Mouse (Mus musculus) gastrocnemius, adult 8-10 months (tissue): Measurements from ENCODE around the gene Tdp2. TPM values are rescaled to one million over a fixed set of nuclear protein-coding genes. Genes with fewer than 3 reads are reported as not detected.
"Not testable (repeated sequence)": the region's sequence is repeated elsewhere in the genome, so short reads cannot be mapped to it uniquely, and the experiment has no call there.

ENCODE experiments used
- DNase-seq, 2 experiments: peaks; one replicate each; pipeline ENCODE4 v3.0.0; 2022; ENCODE audit warnings: low spot score in 2 of 2
- total RNA-seq, 4 experiments: library from RNA; stranded (reverse); gene quantifications; 2 replicates each; pipeline ENCODE4 v1.2.4; 2022

Tdp2 gene
- total RNA-seq, 4 experiments from 2014 or later, result 7.2 to 9.8 (median 8.1) TPM

DNA sequence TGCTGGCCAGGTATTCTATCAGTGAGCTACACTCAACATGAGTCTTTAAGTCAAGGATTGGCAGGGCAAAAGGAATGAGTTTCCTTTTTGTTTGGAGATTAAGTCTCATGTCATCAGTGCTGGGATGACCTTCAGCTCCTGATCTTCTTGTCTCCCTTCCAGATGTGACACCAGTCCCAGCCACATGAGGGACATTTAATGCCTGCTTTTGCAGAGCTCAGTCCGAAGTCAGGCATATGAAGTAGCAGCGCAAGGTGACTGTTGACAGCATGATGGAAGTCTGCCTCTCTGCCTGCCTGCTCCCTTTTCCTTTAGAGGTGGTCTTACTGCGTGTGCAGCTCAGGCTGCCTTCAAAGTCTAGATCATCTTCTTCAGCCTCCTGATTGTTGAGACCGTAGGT is 6.8 kb upstream of the Tdp2 start:
- DNase-seq, result no peak

DNA sequence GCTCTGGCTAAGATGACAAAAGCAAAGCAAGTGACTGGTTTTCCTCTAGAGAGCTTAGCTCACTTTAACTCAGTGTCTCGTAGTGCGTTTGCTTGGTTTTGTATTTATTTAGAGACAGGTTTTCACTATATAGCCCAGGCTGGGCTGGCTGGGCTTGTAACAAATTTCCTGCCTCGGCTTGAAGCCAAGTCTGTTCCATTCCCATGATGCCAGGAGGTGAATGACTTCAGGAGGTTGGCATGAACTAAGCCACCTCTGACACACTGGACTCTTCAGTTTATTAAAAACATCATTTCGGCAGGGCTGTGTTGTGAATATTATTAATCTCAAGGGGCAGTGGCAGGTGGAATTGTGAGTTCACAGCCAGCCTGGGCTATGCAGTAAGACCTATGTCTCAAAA is 5.9 kb upstream of the Tdp2 start:
- DNase-seq, result no peak

DNA sequence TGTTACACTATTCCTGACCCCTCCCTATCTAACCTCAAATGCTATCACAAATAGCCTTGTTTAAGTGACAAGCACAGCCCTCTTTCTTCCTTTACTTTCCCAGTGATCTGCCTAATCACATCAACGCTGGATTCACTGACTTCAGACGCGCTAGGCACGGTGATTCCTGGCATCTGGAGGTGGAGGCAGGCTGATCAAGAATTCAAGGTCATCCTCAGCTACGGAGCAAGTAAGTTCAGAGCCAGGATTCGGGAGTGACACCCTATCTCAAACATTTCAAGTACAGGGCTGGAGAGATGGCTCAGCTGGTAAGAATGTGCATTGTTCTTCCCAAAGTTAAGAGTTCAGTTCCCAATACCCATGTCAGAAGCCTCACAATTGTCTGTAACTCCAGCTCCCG is 5.4 kb upstream of the Tdp2 start:
- no peak for DNase-seq

DNA sequence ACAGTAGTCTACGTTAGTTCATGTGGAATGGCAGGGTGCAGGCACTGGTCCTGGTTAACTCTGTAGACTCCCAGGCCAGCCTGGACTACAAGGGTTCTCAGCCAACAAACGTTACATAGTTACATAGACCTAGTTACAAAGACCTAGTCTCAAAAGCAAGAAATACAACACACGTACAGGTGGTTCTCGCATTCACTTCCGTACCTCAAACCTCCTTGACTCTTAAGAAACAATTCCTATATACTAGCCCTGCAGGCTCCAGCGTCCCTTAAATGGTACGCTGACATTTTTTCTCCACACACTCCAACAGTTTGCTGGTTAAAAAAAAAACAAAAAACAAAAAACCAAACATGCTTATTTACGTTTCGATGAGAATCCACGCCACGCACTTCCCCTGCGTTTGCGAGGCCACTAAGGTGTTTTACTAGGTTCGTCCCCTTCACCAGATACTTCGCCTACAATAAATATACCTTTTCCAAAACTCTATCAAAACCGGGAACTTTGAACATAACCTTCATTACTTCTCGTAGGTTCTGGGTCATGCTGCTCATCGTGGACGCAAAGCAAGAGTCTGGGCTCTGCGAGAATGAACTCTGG is 625 bp upstream of the Tdp2 start:
- DNase-seq, result no peak

DNA sequence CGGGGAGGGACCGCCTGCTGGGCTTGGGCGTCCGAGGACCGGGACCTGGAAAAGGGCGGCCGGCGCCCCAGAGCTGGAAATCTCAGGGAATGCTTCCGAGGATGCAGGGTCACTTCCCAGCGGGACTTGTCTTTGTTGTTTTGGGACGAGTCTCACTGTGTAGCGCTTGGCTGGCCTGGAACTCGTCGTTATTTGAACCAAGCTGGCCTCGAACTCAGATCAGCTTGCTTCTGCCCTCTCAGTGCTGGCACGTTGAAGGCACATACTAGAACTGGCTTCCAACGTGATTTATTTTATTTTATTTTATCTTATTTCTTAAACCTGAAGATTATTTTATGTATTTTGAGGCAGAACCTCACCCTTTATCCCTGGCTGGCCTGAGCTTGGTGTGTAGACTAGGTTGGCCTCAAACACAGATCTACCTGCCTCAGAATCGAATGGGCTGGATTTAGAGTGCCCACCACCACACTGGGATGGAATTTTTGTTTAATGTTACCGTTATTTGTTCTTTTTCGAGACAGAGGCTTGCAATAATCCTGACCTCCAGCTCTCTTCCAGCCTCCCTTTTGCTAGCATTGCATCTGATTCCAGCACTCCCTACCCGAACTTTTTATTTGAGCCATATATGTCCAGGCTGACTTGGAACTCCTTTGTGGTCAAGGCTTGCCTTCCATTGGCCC is 792 bp downstream of the Tdp2 start:
- no peak for DNase-seq

DNA sequence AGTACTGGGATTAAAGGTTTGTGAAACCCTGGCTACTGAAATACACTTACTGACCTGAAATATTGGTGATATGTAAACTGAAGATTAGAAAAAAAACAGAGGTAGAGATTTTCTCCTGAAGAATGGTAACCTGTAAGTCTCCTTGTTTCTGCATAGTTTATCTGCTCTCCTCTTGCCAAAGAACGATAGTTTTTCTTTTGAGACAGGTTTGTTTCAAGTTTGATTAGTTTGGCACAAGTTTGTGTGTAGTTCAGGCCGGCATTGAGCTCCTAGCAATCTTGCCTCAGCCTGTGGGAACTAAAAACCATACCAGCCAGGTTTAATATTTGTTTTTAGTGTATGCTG is 1.3 kb downstream of the Tdp2 start:
- DNase-seq, result no peak

DNA sequence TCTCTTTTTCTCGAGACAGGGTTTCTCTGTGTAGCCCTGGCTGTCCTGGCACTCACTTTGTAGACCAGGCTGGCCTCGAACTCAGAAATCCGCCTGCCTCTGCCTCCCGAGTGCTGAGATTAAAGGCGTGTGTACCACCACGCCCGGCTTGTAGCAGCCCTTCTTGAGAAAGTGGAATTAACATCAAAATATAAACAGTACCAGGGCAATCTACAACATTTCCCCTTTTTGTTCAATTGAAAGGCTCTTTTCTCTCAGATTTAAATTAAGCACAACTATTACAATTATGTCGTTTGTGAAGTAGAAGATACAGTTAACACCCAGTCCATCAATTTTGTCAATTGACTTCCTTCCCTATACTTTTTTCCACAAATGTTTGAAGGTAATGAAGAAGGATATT is 6.3 kb downstream of the Tdp2 start:
- not testable (repeated sequence) for DNase-seq

DNA sequence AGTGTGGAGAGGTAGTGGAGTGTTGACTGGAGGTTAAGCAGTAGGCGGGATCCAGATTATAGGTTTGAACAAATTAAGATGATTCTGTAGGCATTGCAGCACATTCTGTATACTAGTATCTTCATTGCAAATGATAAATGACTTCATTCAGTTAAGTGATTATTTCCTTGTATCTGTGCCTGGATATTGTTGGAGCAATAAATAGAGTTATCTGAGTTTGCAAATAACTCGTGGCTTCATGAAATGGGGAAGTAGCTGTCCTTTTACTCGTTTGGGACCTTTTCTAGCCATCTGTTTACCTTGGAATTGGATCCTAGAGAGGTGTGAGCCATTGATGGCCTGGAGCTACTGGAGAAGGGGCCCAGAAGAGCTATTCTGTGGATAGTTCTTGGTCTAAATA is 8.4 kb downstream of the Tdp2 start:
- DNase-seq, result no peak

DNA sequence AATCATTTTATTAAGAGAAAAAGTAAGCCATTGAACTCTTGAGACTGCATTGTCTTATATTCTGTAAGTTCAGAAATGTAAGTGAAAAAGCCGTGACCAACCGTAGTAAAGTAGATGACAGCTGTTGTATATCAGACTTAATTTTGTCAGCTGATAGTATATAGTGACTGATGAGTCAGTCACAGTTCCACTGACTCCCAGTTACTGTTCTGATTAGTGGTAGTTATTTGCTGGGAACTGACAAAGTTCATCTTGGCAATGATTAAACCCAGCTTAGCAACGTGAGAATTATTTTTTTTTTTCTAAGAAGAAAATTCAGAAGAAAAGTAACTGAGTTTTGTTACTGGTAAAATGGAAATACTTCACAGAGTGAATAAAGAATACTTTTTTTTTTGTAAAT is 10.2 kb downstream of the Tdp2 start:
- DNase-seq, result no peak

DNA sequence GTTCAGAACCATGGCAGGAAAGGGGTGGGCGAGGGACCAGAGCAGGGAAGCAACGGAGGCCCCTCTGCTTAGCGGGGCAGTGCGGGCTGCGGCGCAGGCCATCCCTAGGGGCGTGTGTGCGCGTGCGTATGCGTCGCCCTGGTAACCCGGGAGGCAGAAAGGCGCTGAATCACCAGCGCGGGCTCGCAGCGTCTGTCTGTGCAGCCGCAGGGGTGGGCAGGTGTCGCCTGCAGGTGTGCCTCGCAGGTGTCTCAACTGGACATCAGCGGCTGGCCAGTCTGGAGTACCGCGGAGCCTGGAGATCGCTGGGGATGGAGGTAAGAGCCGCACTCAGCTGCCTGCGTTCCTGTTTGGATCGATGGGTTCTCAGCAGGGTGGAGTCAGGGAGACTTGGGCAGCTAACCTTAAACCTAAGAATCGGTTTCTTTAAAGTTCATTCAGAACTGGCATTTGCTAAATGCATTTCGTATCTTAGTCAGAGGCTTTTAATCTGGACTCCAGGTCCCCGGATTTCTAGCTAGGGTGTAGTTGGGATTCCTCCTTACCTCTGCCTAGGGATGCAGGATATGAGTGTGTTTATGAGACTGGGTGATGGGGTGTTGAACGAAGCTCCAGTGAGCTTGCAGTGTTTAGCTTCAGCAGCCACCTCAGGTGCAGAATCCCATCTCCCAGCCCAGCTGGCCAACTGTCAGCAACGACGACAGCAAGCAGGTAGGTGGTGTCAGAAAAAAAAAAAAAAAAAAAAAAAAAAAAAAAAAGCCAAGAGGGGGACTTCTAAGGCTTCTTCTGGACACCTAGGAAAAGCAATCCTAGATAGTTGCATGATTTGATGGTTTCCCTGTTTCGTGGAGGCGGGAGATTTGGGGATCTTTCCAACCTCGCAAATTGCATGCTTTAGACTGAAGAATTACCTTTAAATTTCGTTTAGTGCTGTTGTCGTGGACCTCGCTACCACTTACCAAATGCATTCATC is 13.8 kb downstream of the Tdp2 start, which contains the start of gene D130043K22Rik:
D130043K22Rik (plus strand) TSS at position 153 of the 973 bp plus-strand sequence.
- no peak for DNase-seq

DNA sequence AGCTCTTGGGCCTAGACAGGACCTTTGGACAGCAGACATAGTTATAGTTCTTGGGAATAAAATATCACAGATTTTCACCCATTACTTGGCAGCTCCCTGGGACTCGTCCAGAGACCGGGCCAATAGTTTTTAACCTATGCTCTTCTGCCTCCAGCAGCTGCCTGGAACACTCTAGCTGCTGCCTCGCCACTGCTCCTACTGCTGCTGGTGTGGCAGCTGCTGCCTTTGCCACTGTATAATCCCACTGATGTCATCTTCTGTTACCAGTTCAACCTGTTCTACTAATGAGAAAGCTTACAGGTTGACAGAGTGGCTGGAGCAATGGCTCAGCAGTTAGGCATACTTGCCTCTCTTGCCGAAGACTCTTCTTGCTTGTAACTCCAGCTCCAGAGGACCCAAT is 17.8 kb downstream of the Tdp2 start:
- no peak for DNase-seq

DNA sequence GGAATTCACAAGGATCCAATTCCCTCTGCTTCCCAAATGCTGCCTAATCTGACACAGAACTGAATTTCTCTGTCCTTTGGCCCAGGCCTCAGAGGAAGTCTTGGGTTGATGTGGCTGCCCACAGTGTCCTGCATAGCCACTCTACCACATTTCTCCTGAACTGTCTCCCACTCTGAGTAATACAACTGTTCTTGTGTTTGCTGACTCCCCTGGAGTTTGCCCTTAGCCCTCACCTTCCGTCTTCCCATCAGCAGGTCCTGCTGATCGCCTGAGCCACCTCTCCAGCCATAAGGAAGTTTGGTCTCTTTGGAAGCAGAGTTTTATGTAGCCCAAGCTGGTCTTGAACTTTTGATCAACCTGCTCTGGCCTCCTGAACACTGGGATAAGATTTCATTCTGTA is 20.5 kb downstream of the Tdp2 start:
- DNase-seq, result no peak

DNA sequence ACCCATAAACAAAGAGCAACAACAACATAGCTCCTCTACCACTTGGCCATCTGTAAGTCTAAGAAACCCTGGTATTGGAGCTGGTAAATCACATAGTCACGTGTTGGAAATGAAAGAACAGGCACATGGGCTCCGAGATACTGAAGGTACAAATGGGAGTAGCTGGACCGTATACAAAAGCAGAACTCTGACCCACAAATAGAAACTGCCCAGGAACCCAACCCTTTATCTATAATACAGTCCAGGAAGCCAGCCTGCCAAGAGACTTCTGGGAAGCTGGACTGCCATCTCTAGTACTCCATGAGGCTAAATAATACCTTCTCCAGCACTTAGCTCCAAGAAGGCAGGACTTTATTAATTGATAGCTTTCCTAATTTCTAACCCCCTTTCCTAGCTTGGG is 21.1 kb downstream of the Tdp2 start:
- DNase-seq, result no peak

DNA sequence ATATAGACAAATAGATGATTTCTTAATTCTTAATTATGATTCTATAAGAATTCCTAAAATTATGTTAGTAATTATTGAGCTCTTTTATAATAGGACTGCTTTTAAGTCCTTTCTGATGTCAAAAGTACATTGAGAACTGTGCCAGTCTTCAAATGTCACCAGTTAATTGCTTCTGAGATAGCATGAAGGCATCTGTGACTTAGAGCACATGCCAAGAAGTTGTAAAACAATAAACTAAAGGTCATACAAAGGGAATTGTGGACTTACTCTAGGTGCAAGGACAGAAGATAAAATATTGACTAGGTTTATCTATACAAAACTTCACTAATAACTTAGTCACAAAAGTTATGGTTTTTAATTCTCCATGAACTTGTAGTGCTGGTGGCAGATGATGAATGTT is 27.6 kb downstream of the Tdp2 start:
- no peak for DNase-seq

DNA sequence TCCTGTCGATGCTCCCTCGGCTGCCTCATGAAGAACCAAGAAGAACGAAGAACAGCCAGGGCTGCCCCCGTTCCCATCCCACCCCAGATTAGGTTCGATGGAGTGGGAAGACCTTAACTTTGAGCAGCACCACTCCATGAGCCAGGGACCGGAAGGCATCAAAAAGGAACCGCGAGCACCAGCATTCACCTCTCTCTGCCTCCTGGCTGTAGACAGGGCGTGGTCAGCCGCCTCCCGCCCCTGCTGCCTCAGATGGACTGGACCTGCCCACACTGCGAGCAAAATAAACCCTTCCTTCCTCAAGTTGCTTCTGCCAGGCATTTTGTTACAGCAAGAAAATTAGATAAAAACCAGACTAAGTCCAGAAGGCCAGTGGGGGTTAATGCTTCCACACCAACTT is 29.6 kb downstream of the Tdp2 start:
- no peak for DNase-seq

DNA sequence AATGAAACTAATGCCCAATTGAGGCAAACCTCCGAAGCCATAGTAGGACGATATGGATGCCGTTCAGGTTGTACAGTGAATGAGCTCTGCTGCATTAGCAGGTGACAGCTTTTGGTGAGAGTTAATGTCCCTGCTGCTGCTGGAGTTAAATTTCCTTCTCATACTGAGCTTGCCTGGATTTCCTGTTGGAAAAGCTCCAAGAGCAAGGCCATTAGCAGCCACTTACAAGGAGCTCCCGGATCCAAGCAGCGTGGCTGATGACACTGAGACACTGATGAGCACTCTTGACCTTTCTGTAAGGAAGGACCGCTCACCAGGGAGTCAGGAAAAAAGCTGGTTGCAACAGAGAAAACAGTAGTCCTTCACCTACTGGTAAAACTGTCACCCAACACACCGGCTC is 30.5 kb downstream of the Tdp2 start:
- DNase-seq, result no peak

DNA sequence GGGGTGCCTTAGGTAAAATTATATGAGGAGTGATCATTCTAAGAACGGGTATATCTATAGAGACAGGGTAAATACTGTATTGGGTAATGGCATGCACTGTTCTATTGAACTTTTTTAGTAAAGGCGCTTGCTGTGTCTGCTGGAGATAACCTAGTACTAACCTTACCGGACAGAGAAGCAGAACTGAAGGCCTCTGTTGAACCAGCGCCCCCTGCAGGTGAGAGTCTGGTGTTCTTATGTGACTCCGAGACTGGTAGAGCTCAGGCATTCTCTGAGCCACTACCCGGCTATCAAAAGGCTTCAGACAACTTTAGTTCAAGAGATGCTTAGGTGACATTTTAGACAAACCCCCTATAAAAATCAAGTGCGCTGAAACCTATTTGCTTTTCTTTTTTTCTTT is 31.0 kb downstream of the Tdp2 start:
- DNase-seq, result peak; percentile 11 to 23

DNA sequence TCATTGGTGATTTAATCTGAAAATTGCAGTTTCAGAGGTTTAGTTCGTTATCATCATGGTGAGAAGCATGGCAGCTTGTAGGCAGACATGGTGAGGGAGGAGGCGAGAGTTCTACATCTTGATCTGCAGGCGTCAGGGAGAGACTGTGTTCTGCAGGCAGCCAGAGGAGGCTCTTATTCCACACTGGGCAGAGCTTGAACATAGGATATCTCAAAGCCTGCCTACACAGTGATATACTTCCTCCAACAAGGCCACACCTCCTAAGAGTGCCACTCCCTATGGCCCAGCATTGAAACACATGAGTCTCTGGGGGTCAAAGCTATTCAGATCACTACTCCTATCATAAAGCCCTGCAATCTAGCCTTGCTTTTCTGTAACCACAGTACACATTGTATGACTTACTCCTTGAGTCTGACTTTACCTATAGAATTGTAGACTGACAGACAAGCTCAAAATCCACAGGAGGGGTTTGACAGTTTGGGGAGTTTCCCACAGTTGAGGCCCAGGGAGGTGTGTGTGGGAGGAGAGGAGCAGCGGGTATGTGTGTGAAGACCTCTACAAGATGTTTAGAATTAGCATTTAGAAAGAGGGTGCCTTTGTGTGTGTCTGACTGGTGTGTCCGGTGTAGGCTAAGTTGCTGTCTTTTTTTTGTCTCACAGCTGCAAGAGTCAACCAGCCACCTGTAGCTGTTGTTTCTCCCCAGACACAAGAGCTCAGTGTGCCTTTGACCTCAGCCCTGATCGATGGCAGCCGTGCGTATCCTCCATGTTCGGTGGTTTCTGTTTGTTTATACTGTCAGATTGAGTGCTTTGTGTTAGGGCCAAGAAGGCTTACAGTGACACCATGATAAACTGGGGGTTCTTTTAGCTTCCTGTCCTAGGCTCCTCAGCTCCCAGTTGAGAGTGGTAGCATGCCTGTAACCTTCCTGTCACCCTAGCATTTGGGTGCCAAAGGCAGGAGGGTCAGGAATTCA is 35.2 kb downstream of the Tdp2 start:
- no peak for DNase-seq

DNA sequence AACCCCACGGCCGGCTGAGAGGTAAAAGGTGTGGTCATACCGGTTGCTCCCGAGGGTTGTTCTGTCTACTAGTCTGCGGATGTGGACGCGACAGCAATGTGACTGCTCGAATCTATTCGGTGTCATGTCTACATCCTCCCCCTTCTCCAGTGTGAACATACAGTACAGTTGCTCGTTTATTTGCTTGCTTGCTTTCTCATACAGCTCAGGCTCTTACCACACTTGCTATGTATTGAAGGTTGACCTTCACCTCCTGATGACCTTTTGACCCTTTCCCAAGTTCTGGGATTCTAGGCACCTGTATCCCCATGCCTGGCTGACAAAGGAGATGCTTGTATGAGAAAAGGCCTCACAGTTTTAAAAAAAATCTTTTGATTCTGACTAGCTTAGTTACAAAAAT is 36.3 kb downstream of the Tdp2 start:
- DNase-seq, result no peak

DNA sequence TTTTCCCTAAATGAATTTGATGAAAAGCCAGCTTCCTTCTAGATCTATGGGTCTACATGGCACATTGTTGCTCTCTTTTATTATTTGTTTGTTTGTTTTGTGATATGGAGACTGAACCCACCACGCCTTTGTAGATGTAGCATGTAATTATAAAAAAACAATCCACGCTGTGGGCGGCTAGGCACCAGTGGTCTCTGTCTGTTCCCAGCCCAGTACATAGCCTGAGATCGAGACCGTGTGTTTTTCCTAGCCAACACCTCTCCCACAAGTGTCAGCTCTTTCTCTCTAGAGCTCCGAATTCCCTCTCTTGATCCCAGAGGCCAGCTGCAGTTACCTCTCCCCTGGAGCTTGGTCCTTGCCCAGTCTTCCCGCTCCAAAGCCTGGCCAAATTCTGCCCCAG is 36.8 kb downstream of the Tdp2 start:
- DNase-seq, result no peak

DNA sequence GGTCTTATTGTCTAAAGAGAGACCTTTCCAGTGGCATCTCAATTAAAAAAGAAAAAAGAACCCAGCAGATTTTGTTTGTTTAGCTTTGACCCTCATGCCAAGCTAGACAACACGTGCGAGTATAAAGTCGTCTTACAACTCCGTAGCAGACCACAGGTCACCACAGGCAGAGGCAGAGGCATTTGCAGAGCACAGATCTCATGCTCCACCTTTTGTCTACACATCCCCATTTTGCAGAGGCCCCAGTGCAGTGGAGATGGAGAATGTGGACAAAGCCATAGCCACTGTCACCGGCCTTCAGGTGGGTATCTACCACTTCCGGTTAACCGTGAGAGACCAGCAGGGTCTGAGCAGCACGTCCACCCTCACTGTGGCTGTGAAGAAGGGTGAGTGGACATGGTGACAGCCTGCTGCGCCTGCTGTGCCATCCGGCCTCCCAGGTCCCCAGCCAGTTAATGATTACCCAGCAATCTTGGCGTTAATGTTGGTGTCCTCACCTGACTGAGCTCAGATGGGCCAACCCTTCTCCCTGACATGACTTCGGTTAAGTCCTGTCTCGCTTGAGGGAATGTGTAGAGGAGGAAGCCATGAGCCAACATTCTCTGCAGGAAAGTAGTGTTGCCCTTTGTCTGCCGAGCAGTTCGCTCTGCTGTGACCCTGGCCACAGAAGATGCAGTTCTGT is 48.0 kb downstream of the Tdp2 start:
- no peak for DNase-seq
